Mouse (Mus musculus) forebrain, postnatal 0 days (tissue): ENCODE results near the gene Ctsm. TPM values are rescaled to one million over a fixed set of nuclear protein-coding genes. Genes with fewer than 3 reads are reported as not detected.
"Not testable (repeated sequence)": the region's sequence is repeated elsewhere in the genome, so short reads cannot be mapped to it uniquely, and the experiment has no call there.

ENCODE experiments used
- ATAC-seq: fragments of 200-750 bp; cut with Nextera tagmentation; 2 replicates; pipeline ENCODE4 v1.8.0; 2017; ENCODE audit warnings: mild to moderate bottlenecking, moderate library complexity
- DNase-seq: peaks from one replicate; pipeline ENCODE4 v3.0.0-alpha.2; 2015
- H3K27ac ChIP-seq: fragments of 300-500 bp; sonication (generic); 2 replicates; pipeline ENCODE4 v1.5.1; 2014; ENCODE audit warnings: low read depth, mild to moderate bottlenecking, antibody characterized with exemption, low read length, moderate library complexity, mixed read lengths
- H3K27me3 ChIP-seq: fragments of 300-500 bp; sonication (generic); 2 replicates; pipeline ENCODE4 v1.6.1; 2014; ENCODE audit warnings: mild to moderate bottlenecking, low read length, mixed read lengths; ENCODE audit not compliant: insufficient read depth
- H3K36me3 ChIP-seq: fragments of 300-500 bp; sonication (generic); 2 replicates; pipeline ENCODE4 v1.6.1; 2014; ENCODE audit warnings: mild to moderate bottlenecking, moderate library complexity; ENCODE audit not compliant: insufficient read depth
- H3K4me1 ChIP-seq: fragments of 300-500 bp; sonication (generic); 2 replicates; pipeline ENCODE4 v1.6.1; 2014; ENCODE audit warnings: antibody characterized with exemption; ENCODE audit not compliant: insufficient read depth
- H3K4me2 ChIP-seq: fragments of 300-500 bp; sonication (generic); 2 replicates; pipeline ENCODE4 v1.6.1; 2014; ENCODE audit warnings: low read depth, mild to moderate bottlenecking, moderate library complexity
- H3K4me3 ChIP-seq: fragments of 300-500 bp; sonication (generic); 2 replicates; pipeline ENCODE4 v1.5.1; 2014; ENCODE audit warnings: low read depth, low read length, mixed read lengths
- H3K9ac ChIP-seq: fragments of 300-500 bp; sonication (generic); 2 replicates; pipeline ENCODE4 v1.6.1; 2014; ENCODE audit warnings: mild to moderate bottlenecking
- H3K9me3 ChIP-seq: fragments of 300-500 bp; sonication (generic); 2 replicates; pipeline ENCODE4 v1.6.1; 2016; ENCODE audit warnings: low read length
- CTCF ChIP-seq: sonication (generic); IDR thresholded peaks from 2 replicates; pipeline ENCODE4 v1.5.1; 2016; ENCODE audit warnings: antibody characterized with exemption, control low read depth, low read depth
- WGBS: fragments of 180-500 bp; shearing (Covaris S2); extraction: QIAGEN DNeasy Blood & Tissue Kit; methylation state at CpG from one replicate; pipeline ENCODE4 v1.1.7; 2014; 5-methylcytosine and 5-hydroxymethylcytosine counted together
- polyA plus RNA-seq: library from polyadenylated mRNA; unstranded; fragments of >200 nt; fragmentation: Nextera tagmentation; extraction: Ambion mirVana; gene quantifications from 2 replicates; pipeline ENCODE4 v1.2.1, GENCODE M21; 2015
- total RNA-seq: library from RNA; depleted of rRNA; stranded (reverse); fragments of >200 nt; gene quantifications from 2 replicates; pipeline ENCODE4 v1.2.3, GENCODE M21; 2014; rRNA removed

Ctsm gene
- total RNA-seq (not detected in 2 replicates), polyA plus RNA-seq (not detected in 2 replicates)

- H3K9me3 ChIP-seq: peaks cover 17% of the 10 kb centered on the region; the same call in 1 of the 2 replicates
- DNase-seq (no peak), ATAC-seq (no peak)
- H3K4me1 ChIP-seq: no peaks in the 10 kb centered on the region
- no peak within 1 kb of the TSS for H3K4me2 ChIP-seq
- WGBS: 67% methylated on average over 4 of the region's 4 CpGs
- no peak within 1 kb of the TSS for H3K27ac ChIP-seq
- TF ChIP-seq CTCF: no peak
- no peaks in the 10 kb centered on the region for H3K27me3 ChIP-seq
- H3K9ac ChIP-seq: no peak within 1 kb of the TSS
- H3K4me3 ChIP-seq: no peak within 1 kb of the TSS
- no peaks in the 10 kb centered on the region for H3K36me3 ChIP-seq
Observed at GRCm38 (mm10) chr13:61541631-61542030, at the start of gene Ctsm. Gene Ctsm, minus strand, starts transcription at chr13:61541839.

DNA sequence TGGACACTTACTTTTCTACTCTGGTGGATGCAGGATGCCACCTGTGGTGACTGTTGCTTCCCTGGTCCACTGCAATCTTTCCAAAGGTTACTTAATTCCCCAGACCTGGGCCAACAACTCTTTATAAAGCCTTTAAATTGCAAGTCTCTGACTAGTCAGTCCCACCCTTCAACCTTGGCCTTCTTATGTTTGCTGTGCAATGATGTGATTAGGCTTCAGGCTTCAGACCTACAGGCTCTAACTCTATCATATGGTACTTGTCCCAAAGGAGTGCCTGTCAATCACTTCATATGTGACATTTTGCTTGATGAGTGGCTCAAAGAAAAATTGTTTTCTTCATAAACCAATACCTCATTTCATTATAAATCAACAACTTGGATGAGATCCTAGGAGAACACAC, 28.4 kb upstream of the Ctsm start, which contains the start of gene Cts3:
TSS of gene Cts3 (minus strand) at position 101 of the 400 bp plus-strand sequence.
- ATAC-seq (no peak), DNase-seq (no peak)
- Histone ChIP-seq H3K9me3 (peaks cover 4% of the 10 kb centered on the region; the same call in 1 of the 2 replicates), H3K9ac (no peak within 1 kb of the TSS), H3K27ac (no peak within 1 kb of the TSS), H3K4me2 (no peak within 1 kb of the TSS), H3K36me3 (no peaks in the 10 kb centered on the region), H3K4me1 (no peaks in the 10 kb centered on the region), H3K4me3 (no peak within 1 kb of the TSS), H3K27me3 (no peaks in the 10 kb centered on the region)
- no peak for TF ChIP-seq CTCF

DNA sequence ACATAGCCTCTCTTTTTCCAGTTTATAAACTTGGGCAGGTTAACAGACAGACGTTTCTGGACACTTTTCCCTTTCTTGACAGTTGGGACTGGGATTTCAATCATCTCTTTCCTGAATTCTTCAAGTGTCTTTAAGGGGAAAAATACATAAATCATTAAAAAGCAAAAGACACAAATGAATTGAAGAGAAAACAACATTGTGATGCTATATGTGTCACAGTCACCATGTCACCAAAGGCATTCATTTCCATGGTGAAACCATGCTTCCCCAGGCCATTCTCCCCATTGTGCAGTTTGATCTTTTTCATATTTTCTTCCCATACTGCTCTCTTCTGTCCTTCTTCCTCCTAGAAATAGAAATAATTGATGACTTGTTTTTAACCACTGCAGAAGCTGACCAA, 26.4 kb upstream of the Ctsm start, which contains the start of gene Gm49352:
TSS of gene Gm49352 (minus strand) at position 101 of the 400 bp plus-strand sequence.
- not testable (repeated sequence) for H3K4me1 ChIP-seq, H3K9me3 ChIP-seq, H3K36me3 ChIP-seq, DNase-seq, ATAC-seq, H3K4me3 ChIP-seq, H3K27ac ChIP-seq, H3K9ac ChIP-seq, H3K4me2 ChIP-seq, H3K27me3 ChIP-seq
- 29% methylated on average over 1 of the region's 1 CpGs for WGBS

Other genes with a start within 250 kb of the Ctsm start
- not detected in 2 replicates for gene Cts7, start 183.6 kb downstream of the Ctsm start, total RNA-seq
- not detected in 2 replicates for gene Cts7, start 183.6 kb downstream of the Ctsm start, polyA plus RNA-seq
- not detected in 2 replicates for gene Gm49352, start 26.3 kb upstream of the Ctsm start, total RNA-seq
- gene Gm49352, start 26.3 kb upstream of the Ctsm start, polyA plus RNA-seq: not detected in 2 replicates
- gene Cts3, start 28.3 kb upstream of the Ctsm start, total RNA-seq: not detected in 2 replicates
- gene Cts3, start 28.3 kb upstream of the Ctsm start, polyA plus RNA-seq: not detected in 2 replicates